In genomic region chr4:86545615-86546014, GRCm38 (mm10) we compare ENCODE assay signal across 10 mouse cellular contexts. TPM values are rescaled to one million over a fixed set of nuclear protein-coding genes. Genes with fewer than 3 reads are reported as not detected.
A peak's percentile ranks its signal among the peaks of the same experiment; 100 is the strongest.
DNase-seq lines count a peak whose midpoint lies in the region; ATAC-seq and TF ChIP-seq lines count a peak whose summit lies in the region.
"Had no signal": no experiment of that assay in that cellular context is flagged by ENCODE, and none has a peak within 500 bp of the region (broad histone marks: within the 10 kb centered on the region; RNA-seq: fewer than 3 reads in every experiment).

No protein-coding gene starts in this region.

- H3K4me3 ChIP-seq in forebrain, embryonic 14.5 days (ENCODE audit: low read depth, low read length), result no peak overlapping the region
- no peak overlapping the region for H3K4me3 ChIP-seq in forebrain, embryonic 11.5 days (ENCODE audit: low read depth, low read length)
- H3K4me3 ChIP-seq in left cerebral cortex, adult 2 months, result no peak overlapping the region
- H3K4me3 ChIP-seq in midbrain, embryonic 14.5 days (replicated peaks; ENCODE audit: low read depth, low read length), result no peak overlapping the region
- H3K4me3 ChIP-seq: heart, embryonic 15.5 days had no signal

- WGBS in forebrain, embryonic 14.5 days, result 58% methylated on average over 5 of the region's 5 CpGs
- WGBS in forebrain, embryonic 11.5 days, result 56% methylated on average over 5 of the region's 5 CpGs
- WGBS in midbrain, embryonic 14.5 days, result 58% methylated on average over 5 of the region's 5 CpGs

- DNase-seq in forebrain, embryonic 14.5 days (ENCODE audit: low spot score), result peak; percentile 72
- DNase-seq in forebrain, embryonic 11.5 days (ENCODE audit: low spot score), result no peak
- no peak for DNase-seq in left cerebral cortex, adult 2 months (ENCODE audit: extremely low spot score in 1 of 2, low spot score in 2 of 2)
- DNase-seq in left cerebral cortex, postnatal 10 days (ENCODE audit: extremely low spot score in 1 of 2, low spot score in 2 of 2), result no peak
- DNase-seq in brain, embryonic 14.5 days (ENCODE audit: low read depth), result peak; percentile 68
- DNase-seq in midbrain, embryonic 14.5 days, result peak; percentile 76
- no peak for DNase-seq in adrenal gland, adult 18-20 months (ENCODE audit: low spot score in 2 of 2)
- no peak for DNase-seq in gastrocnemius, postnatal 25 days

- intact Hi-C loops in left cerebral cortex, adult 2 months (cut with DNase I), result loop anchor here (1.0 to 10.0 kb wide), 2 partner anchors 521 to 715 kb away; no protein-coding TSS in a partner anchor
- intact Hi-C loops in left cerebral cortex, postnatal 10 days (cut with DNase I), result loop anchor here (2.0 to 10.0 kb wide), 4 partner anchors 271 to 715 kb away; no protein-coding TSS in a partner anchor

- no peaks in the 10 kb centered on the region for H3K9me3 ChIP-seq in forebrain, embryonic 14.5 days (replicated peaks; ENCODE audit: control insufficient read depth, low read length)
- H3K9me3 ChIP-seq in forebrain, embryonic 11.5 days (ENCODE audit: control insufficient read depth, low read length), result no peaks in the 10 kb centered on the region
- H3K9me3 ChIP-seq in midbrain, embryonic 14.5 days (ENCODE audit: control insufficient read depth, low read length), result no peaks in the 10 kb centered on the region
- H3K9me3 ChIP-seq: heart, embryonic 15.5 days had no signal

- TF ChIP-seq CTCF in left cerebral cortex, adult 2 months (IDR thresholded peaks at IDR 0.05), result peak; percentile 74
- TF ChIP-seq CTCF in brain, embryonic 14.5 days (IDR thresholded peaks at IDR 0.05; ENCODE audit: borderline replicate concordance, extremely low read depth, insufficient read depth, insufficient read length), result peak; percentile 37; the same call in 1 of the 2 replicates

- no peak overlapping the region for H3K27ac ChIP-seq in forebrain, embryonic 14.5 days (ENCODE audit: low read depth, low read length)
- H3K27ac ChIP-seq in forebrain, embryonic 11.5 days (ENCODE audit: low read depth, low read length), result no peak overlapping the region
- H3K27ac ChIP-seq in left cerebral cortex, adult 2 months, result no peak overlapping the region
- H3K27ac ChIP-seq in midbrain, embryonic 14.5 days (replicated peaks; ENCODE audit: low read depth, low read length), result no peak overlapping the region
- H3K27ac ChIP-seq: heart, embryonic 15.5 days had no signal

- H3K9ac ChIP-seq in forebrain, embryonic 14.5 days (ENCODE audit: low read length), result no peak overlapping the region
- no peak overlapping the region for H3K9ac ChIP-seq in forebrain, embryonic 11.5 days (ENCODE audit: low read length)
- H3K9ac ChIP-seq in midbrain, embryonic 14.5 days (replicated peaks; ENCODE audit: low read length), result no peak overlapping the region
- H3K9ac ChIP-seq: heart, embryonic 15.5 days had no signal

- no peaks in the 10 kb centered on the region for H3K4me1 ChIP-seq in forebrain, embryonic 14.5 days (ENCODE audit: control insufficient read depth, insufficient read depth, low read length)
- H3K4me1 ChIP-seq in forebrain, embryonic 11.5 days (replicated peaks; ENCODE audit: control insufficient read depth, insufficient read depth, low read length), result no peaks in the 10 kb centered on the region
- H3K4me1 ChIP-seq in midbrain, embryonic 14.5 days (ENCODE audit: control insufficient read depth, insufficient read depth, low read length), result no peaks in the 10 kb centered on the region

- TF ChIP-seq POLR2A in brain, embryonic 14.5 days (IDR thresholded peaks at IDR 0.05; ENCODE audit: borderline replicate concordance, extremely low read depth, insufficient read depth, insufficient read length, poor library complexity, severe bottlenecking), result no peak

- no peaks in the 10 kb centered on the region for H3K36me3 ChIP-seq in forebrain, embryonic 14.5 days (ENCODE audit: control insufficient read depth, insufficient read depth, low read length)
- no peaks in the 10 kb centered on the region for H3K36me3 ChIP-seq in forebrain, embryonic 11.5 days (ENCODE audit: control insufficient read depth, insufficient read depth, low read length)
- H3K36me3 ChIP-seq in midbrain, embryonic 14.5 days (ENCODE audit: control insufficient read depth, insufficient read depth, low read length), result no peaks in the 10 kb centered on the region
- H3K36me3 ChIP-seq: heart, embryonic 15.5 days had no signal

- peak; percentile 23; the same call in 1 of the 2 replicates for ATAC-seq in forebrain, embryonic 14.5 days
- ATAC-seq in forebrain, embryonic 11.5 days (replicated peaks; ENCODE audit: low FRiP score), result no peak
- no peak for ATAC-seq in midbrain, embryonic 14.5 days (ENCODE audit: low FRiP score, low TSS enrichment)

- no peak overlapping the region for H3K4me2 ChIP-seq in forebrain, embryonic 14.5 days (ENCODE audit: low read length)
- no peak overlapping the region for H3K4me2 ChIP-seq in forebrain, embryonic 11.5 days (ENCODE audit: low read depth, low read length, severe bottlenecking)
- H3K4me2 ChIP-seq in midbrain, embryonic 14.5 days (ENCODE audit: low read length), result no peak overlapping the region
- H3K4me2 ChIP-seq: heart, embryonic 15.5 days had no signal

- H3K27me3 ChIP-seq in forebrain, embryonic 14.5 days (replicated peaks; ENCODE audit: control insufficient read depth, insufficient read depth, low read length), result no peaks in the 10 kb centered on the region
- no peaks in the 10 kb centered on the region for H3K27me3 ChIP-seq in forebrain, embryonic 11.5 days (ENCODE audit: control insufficient read depth, insufficient read depth, low read length)
- H3K27me3 ChIP-seq in midbrain, embryonic 14.5 days (ENCODE audit: control insufficient read depth, insufficient read depth, low read length), result no peaks in the 10 kb centered on the region
- H3K27me3 ChIP-seq: heart, embryonic 15.5 days had no signal

RNA-seq across cellular contexts. Expression of gene Saxo1, which starts 12.5 kb away (rescaled TPM):
- polyA plus RNA-seq in forebrain, embryonic 14.5 days (2014; fragmentation: Nextera tagmentation; extraction: Ambion mirVana), result not detected in 2 replicates
- not detected in 2 replicates for polyA plus RNA-seq in forebrain, embryonic 11.5 days (2014; fragmentation: Nextera tagmentation; extraction: Ambion mirVana)
- not detected for total RNA-seq in left cerebral cortex, adult 2 months (2021)
- under 1 TPM in 1 of 2 experiments, not detected in 1; 0.45 TPM for total RNA-seq in left cerebral cortex, postnatal 10 days (2021)
- not detected in 2 replicates for polyA plus RNA-seq in brain, embryonic 14.5 days (2012; rRNA removed)
- not detected in 2 replicates for polyA plus RNA-seq in midbrain, embryonic 14.5 days (2014; fragmentation: Nextera tagmentation; extraction: Ambion mirVana)
- total RNA-seq in adrenal gland, adult 18-20 months (2021), result not detected
- total RNA-seq in gastrocnemius, postnatal 25 days (2021), result not detected
- polyA plus RNA-seq: liver, embryonic 16.5 days had no signal

RNA-seq across cellular contexts. Expression of gene Rraga, which starts 29.9 kb away (rescaled TPM):
- polyA plus RNA-seq in forebrain, embryonic 14.5 days (2014; fragmentation: Nextera tagmentation; extraction: Ambion mirVana), result 126 and 132 TPM in 2 replicates
- polyA plus RNA-seq in forebrain, embryonic 11.5 days (2014; fragmentation: Nextera tagmentation; extraction: Ambion mirVana), result 110 and 113 TPM in 2 replicates
- 100 to 1,000 TPM; 130 to 147 TPM for total RNA-seq in left cerebral cortex, adult 2 months (2021)
- 100 to 1,000 TPM; 152 to 158 TPM for total RNA-seq in left cerebral cortex, postnatal 10 days (2021)
- polyA plus RNA-seq in brain, embryonic 14.5 days (2012; rRNA removed), result 143 and 149 TPM in 2 replicates
- 159 and 192 TPM in 2 replicates for polyA plus RNA-seq in midbrain, embryonic 14.5 days (2014; fragmentation: Nextera tagmentation; extraction: Ambion mirVana)
- 10 to 100 TPM; 96.4 to 99.1 TPM for total RNA-seq in adrenal gland, adult 18-20 months (2021)
- total RNA-seq in gastrocnemius, postnatal 25 days (2021), result 10 to 100 TPM; 41.2 to 43.1 TPM

Comparison
In these comparisons a context has a peak if more than half of its experiments do, and no peak if none do; other contexts are left out.
1. DNase-seq: peak in forebrain, embryonic 14.5 days (single experiment), brain, embryonic 14.5 days (single experiment) and midbrain, embryonic 14.5 days (single experiment); none in forebrain, embryonic 11.5 days (single experiment), left cerebral cortex, adult 2 months (0 of 2), left cerebral cortex, postnatal 10 days (0 of 2), adrenal gland, adult 18-20 months (0 of 2) and gastrocnemius, postnatal 25 days (single experiment).